Mouse (Mus musculus) cerebellum, adult 2 months (tissue): Measurements from ENCODE around the gene Nrarp. TPM values are rescaled to one million over a fixed set of nuclear protein-coding genes. Genes with fewer than 3 reads are reported as not detected.

Experiments used
- DNase-seq, 2 experiments: peaks; one replicate each; pipeline ENCODE4 v3.0.0; 2021
- H3K27ac ChIP-seq: fragments of 200-500 bp; 2 replicates; pipeline ENCODE4 v1.5.1; 2012; ENCODE audit warnings: low read length, control low read depth, inconsistent platforms; ENCODE audit not compliant: insufficient read depth
- H3K27me3 ChIP-seq: fragments of 200-500 bp; 2 replicates; pipeline ENCODE4 v1.6.1; 2012; ENCODE audit warnings: inconsistent platforms, mild to moderate bottlenecking, low read length, moderate library complexity; ENCODE audit not compliant: control insufficient read depth, insufficient read depth
- H3K4me1 ChIP-seq: fragments of 200-500 bp; 2 replicates; pipeline ENCODE4 v1.6.1; 2011; ENCODE audit warnings: low read length; ENCODE audit not compliant: control insufficient read depth, insufficient read depth
- H3K4me3 ChIP-seq: fragments of 200-500 bp; replicated peaks from 2 replicates; pipeline ENCODE3; 2011; ENCODE audit warnings: mild to moderate bottlenecking, low read depth, low read length, control low read depth; ENCODE audit not compliant: insufficient read depth
- CTCF ChIP-seq: fragments of 200-500 bp; IDR thresholded peaks from 2 replicates; pipeline ENCODE4 v1.5.1; 2011; ENCODE audit warnings: low read depth, mild to moderate bottlenecking, control low read depth, low read length, moderate library complexity, borderline replicate concordance; ENCODE audit not compliant: insufficient read depth
- POLR2A ChIP-seq: fragments of 200-500 bp; IDR thresholded peaks from 2 replicates; pipeline ENCODE4 v1.6.1; 2011; ENCODE audit warnings: low read length, control low read depth, borderline replicate concordance; ENCODE audit not compliant: insufficient read depth
- WGBS: fragments of 180-500 bp; shearing (Covaris S2); methylation state at CpG from one replicate; pipeline ENCODE4 v1.1.7; 2018; 5-methylcytosine and 5-hydroxymethylcytosine counted together
- polyA plus RNA-seq: library from polyadenylated mRNA; depleted of rRNA; stranded (reverse); fragments of >200 nt; gene quantifications from 2 replicates; pipeline ENCODE4 v1.2.3, GENCODE M21; 2012

The Nrarp gene
- polyA plus RNA-seq, 1 experiment = 9.4 TPM

DNA sequence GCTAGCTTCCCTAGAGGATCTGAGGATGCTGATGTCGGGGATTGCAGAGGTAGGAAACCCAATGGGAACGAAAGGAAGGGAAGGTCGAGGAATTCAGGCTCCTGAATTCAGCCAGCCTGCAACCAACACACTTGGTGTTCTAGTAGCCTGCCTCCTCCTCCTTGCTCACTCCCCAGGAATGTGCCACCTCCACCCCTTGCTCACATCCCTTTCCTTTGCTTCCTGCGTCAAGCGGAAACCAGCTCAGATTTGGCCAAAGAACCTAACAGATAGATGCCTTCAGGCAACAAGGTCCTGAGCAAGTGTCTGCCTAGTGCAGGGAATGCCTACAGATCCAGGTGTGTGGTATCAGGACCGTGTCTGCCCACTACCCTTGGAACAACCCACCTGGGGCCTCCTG lies 4.0 kb upstream of the Nrarp start:
- DNase-seq = no peak
- WGBS = 76% methylated on average over 6 of the region's 6 CpGs
- peaks cover 7% of the 10 kb centered on the region for H3K4me1 ChIP-seq
- no peaks in the 10 kb centered on the region for H3K27me3 ChIP-seq
- TF ChIP-seq CTCF (no peak), POLR2A (no peak)
- no peak overlapping the region for H3K27ac ChIP-seq
- no peak overlapping the region for H3K4me3 ChIP-seq

DNA sequence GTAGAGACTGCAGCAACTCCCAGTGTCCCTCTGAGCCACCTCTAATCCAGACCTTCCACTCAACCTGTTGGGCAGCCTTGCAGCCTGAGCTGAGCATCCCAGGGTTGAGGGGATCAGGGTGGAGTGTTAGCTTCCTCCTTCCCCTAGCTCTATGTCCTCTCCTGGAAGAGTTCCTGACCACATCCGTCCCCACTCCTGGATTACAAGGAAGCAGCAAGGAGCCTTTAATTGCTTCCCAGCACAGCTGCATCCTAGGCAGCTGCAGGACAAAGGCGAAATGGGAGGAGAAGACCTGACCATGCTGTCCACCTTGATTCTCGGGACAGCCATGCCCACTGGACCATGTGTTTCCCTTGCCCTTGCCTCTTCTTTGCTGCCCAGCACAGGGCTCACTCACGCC lies 3.5 kb upstream of the Nrarp start:
- no peak for DNase-seq
- H3K27ac ChIP-seq = no peak overlapping the region
- TF ChIP-seq POLR2A (no peak), CTCF (no peak)
- 57% methylated on average over 4 of the region's 4 CpGs for WGBS
- H3K27me3 ChIP-seq = no peaks in the 10 kb centered on the region; the same call in 1 of the 2 replicates
- peaks cover 2% of the 10 kb centered on the region for H3K4me1 ChIP-seq
- H3K4me3 ChIP-seq = no peak overlapping the region

GRCm38 (mm10) chr2:25177685-25178084 lies 2.9 kb upstream of the Nrarp start:
- WGBS = 20% methylated on average over 6 of the region's 6 CpGs
- DNase-seq = no peak
- no peak overlapping the region for H3K4me3 ChIP-seq

GRCm38 (mm10) chr2:25178285-25178972 lies 2.1 kb upstream of the Nrarp start:
- 34% methylated on average over 10 of the region's 10 CpGs for WGBS
- no peak for TF ChIP-seq CTCF
- TF ChIP-seq POLR2A = no peak
- Histone ChIP-seq H3K4me1 (peaks cover 2% of the 10 kb centered on the region), H3K27me3 (no peaks in the 10 kb centered on the region; the same call in 1 of the 2 replicates), H3K4me3 (no peak overlapping the region), H3K27ac (peak overlapping the region; percentile 41; the same call in 1 of the 2 replicates)
- no peak for DNase-seq

More at GRCm38 (mm10) chr2:25177685-25178084, 2.9 kb upstream of the Nrarp start:
- H3K27me3 ChIP-seq = no peaks in the 10 kb centered on the region; the same call in 1 of the 2 replicates
- peaks cover 2% of the 10 kb centered on the region for H3K4me1 ChIP-seq
- H3K27ac ChIP-seq = no peak overlapping the region
- no peak for TF ChIP-seq POLR2A
- no peak for TF ChIP-seq CTCF

DNA sequence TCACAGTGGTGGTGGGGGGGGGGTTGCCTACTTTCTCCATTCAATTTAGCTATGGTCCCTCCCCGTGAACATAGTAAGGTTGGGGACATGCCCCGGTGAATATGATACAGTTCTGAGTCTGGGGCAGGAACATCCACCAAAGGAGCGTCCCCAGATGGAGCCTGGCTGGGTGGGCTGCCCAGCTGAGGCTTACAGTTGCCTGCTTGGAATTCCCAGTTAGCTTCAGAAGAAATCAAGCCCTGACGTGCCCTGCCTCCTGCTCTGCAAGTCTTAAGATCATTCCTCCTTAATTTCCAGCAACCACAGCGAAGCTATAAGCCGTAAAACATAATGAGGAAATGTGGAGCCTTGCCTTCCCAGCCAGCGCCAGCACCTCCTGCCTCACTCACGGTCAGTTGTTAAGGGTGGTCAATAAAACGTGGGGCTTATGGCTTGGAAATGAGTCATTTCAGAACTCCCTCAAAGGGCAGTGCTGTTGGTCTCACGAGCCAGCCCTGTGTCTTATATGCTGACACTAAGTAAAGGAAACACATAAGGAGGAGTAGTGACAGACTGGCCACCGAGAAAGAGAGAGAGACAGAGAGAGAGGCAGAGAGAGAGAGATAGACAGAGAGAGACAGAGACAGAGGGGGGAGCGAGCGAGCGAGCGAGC lies 866 bp upstream of the Nrarp start:
- Histone ChIP-seq H3K4me1 (peaks cover 2% of the 10 kb centered on the region), H3K27me3 (no peaks in the 10 kb centered on the region; the same call in 1 of the 2 replicates), H3K27ac (no peak overlapping the region), H3K4me3 (no peak overlapping the region)
- WGBS = 43% methylated on average over 15 of the region's 15 CpGs
- DNase-seq = no peak
- TF ChIP-seq CTCF = no peak
- no peak for TF ChIP-seq POLR2A

DNA sequence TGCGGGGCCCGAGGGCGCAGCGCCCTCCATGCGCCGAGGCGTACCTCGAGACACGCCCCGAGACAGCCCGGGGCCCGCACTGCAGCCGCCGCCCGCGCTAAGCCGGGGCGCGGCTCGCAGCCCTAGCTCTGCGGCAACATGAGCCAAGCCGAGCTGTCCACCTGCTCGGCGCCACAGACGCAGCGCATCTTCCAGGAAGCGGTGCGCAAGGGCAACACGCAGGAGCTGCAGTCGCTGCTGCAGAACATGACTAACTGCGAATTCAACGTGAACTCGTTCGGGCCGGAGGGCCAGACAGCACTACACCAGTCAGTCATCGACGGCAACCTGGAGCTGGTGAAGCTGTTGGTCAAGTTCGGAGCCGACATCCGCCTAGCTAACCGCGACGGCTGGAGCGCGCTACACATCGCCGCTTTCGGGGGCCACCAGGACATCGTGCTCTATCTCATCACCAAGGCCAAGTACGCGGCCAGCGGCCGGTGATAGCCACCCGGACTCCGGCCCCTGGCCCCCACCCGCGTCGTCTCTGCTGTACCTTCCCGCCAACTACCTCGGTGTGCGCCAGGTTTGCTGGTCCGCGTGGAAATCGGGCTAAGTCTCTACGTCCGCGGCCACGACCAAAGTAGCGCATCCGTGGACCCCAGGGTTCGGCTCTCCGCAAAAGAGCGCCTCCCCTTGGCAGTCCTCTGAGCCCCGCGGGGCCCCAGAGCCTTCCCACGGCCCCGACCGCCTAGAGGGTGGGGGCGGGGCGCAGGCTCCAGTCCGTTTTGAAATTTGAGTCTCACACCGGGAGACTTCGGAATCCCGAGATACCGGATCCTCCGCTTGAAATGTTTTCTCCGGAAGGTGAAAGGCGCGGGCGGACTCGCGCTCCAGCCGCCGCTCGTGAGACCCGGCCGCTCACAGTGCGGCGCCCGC lies 674 bp downstream of the Nrarp start:
- DNase-seq = peak; percentile 40 to 47
- Histone ChIP-seq H3K4me1 (peaks cover 2% of the 10 kb centered on the region), H3K27me3 (no peaks in the 10 kb centered on the region; the same call in 1 of the 2 replicates), H3K27ac (no peak overlapping the region), H3K4me3 (peak overlapping the region; percentile 44)
- under 1% methylated on average over 100 of the region's 100 CpGs for WGBS
- TF ChIP-seq CTCF = no peak
- no peak for TF ChIP-seq POLR2A

DNA sequence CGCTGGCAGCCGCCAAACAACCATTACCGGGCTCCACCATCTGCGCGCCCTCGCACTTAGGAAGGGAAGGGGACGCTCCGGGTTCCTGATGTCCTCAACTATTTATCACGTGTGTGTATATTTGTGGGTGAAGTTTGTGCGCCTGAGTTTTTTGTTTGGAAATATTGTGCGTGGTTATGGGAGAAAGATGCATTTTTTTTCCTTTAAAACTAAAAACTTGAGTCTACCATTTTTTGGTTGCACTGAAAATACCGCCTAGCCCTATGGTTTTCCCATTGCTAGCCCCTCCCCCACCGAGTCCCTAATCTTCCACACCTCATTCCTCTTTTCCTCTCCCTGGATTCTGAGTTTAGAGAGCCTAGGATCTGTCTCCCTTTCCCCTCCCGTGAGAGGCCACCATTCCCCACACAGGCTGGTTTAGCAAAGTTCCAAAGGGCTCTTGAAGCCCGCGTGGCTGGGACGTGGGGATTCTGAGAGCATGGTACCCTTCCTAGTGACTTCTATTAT lies 1.4 kb downstream of the Nrarp start:
- no peak overlapping the region for H3K4me3 ChIP-seq
- peaks cover 2% of the 10 kb centered on the region for H3K4me1 ChIP-seq
- no peak for DNase-seq
- WGBS = 11% methylated on average over 17 of the region's 17 CpGs
- TF ChIP-seq CTCF (no peak), POLR2A (no peak)
- H3K27ac ChIP-seq = no peak overlapping the region
- H3K27me3 ChIP-seq = no peaks in the 10 kb centered on the region; the same call in 1 of the 2 replicates
